Mouse (Mus musculus) cortical plate, adult 2 months (tissue): Measurements from ENCODE around the gene Gpr183.

Experiments
- CTCF ChIP-seq: fragments of 200-500 bp; IDR thresholded peaks from 2 replicates; pipeline ENCODE4 v1.5.1; 2011; ENCODE audit warnings: mild to moderate bottlenecking, control low read depth, low read length; ENCODE audit not compliant: insufficient read depth; ENCODE audit errors: extremely low read depth
- POLR2A ChIP-seq: fragments of 200-500 bp; IDR thresholded peaks from 2 replicates; pipeline ENCODE4 v1.6.1; 2011; ENCODE audit warnings: mild to moderate bottlenecking, low read length, control low read depth; ENCODE audit not compliant: insufficient read depth; ENCODE audit errors: extremely low read depth

DNA sequence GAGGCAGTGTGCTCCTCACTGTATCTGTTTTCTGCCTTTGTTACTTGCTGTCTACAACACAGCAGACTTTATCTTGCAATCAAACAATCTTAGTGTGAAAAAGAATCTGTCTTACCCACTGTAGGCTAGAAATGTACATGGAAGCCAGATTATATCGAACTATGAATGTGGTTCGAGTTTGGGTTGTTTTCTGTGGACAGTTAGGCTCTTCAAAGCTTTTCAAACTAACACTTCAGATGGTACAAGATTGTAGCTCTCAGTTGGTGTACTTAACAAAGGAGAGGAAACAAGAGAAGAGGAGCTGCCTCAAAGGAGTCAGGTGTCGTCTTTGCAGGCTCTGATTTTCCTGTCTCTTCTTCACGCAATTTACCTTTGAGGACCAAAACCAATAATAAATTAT is 22.7 kb upstream of the Gpr183 start:
- TF ChIP-seq CTCF, result no peak
- no peak for TF ChIP-seq POLR2A
